Mouse (Mus musculus) splenic B cell, adult 2 months (primary cell): ENCODE measurements around the gene Sema6d.

Experiments used
- DNase-seq: peaks from one replicate; pipeline ENCODE4 v3.0.0-alpha.2; 2011; ENCODE audit warnings: low read depth, low spot score
- H3K27me3 ChIP-seq: 2 replicates; pipeline ENCODE4 v1.6.1; 2012; ENCODE audit warnings: mild to moderate bottlenecking, low read length, moderate library complexity, mixed read lengths; ENCODE audit not compliant: control insufficient read depth, poor library complexity, insufficient read depth, severe bottlenecking
- H3K36me3 ChIP-seq: 2 replicates; pipeline ENCODE4 v1.6.1; 2012; ENCODE audit warnings: mild to moderate bottlenecking, low read length, moderate library complexity, mixed read lengths; ENCODE audit not compliant: control insufficient read depth, poor library complexity, insufficient read depth, severe bottlenecking

Gene Sema6d

GRCm38 (mm10) chr2:124126853-124127252, 37.1 kb downstream of the Sema6d start:
- H3K36me3 ChIP-seq: no peaks in the 10 kb centered on the region
- H3K27me3 ChIP-seq: no peaks in the 10 kb centered on the region
- no peak for DNase-seq

- H3K36me3 ChIP-seq: no peaks in the 10 kb centered on the region
- H3K27me3 ChIP-seq: no peaks in the 10 kb centered on the region
- DNase-seq: no peak
These were observed 41.1 kb downstream of the Sema6d start for GRCm38 (mm10) chr2:124130876-124131275.

- H3K36me3 ChIP-seq: no peaks in the 10 kb centered on the region
- H3K27me3 ChIP-seq: no peaks in the 10 kb centered on the region
- DNase-seq: no peak
These were observed 51.8 kb downstream of the Sema6d start for GRCm38 (mm10) chr2:124141510-124142044.

DNA sequence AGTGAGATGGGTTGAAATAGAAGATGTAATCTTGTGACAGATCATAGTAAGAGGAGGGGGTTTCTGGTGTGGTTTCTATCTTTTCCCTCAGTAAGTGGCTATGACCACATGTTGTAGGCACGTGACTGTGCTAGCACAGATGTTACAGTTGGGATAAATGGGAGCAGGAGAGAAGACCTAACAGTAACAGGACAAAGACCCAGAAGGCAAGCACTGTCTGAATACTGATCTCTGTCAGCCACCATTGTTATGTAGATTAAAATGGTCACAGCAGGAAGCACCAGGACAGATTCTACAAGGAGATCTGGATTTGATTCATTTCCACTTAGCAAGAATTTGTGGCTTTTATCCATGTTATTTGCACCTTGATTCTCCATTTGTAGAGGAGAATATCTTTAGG, 55.8 kb downstream of the Sema6d start:
- H3K36me3 ChIP-seq: no peaks in the 10 kb centered on the region
- no peak for DNase-seq
- H3K27me3 ChIP-seq: no peaks in the 10 kb centered on the region

DNA sequence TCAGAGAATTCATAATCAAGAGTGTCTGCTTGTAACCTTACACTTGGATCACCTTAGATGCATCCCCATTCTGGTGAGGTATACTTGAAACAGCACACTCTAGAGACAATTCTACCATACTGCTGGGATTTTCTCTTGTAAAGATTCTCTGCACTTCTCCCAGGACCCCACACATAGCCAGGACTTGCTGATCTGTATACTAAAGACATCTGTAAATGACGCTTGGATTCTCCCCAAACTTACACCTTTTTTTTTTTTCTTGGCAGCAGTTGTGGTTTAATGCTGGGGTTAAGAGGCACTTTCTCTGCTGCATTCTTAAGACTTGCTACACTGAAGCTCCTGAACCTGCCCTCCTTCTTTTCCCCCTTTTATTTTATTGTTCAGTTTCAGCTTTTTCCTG, 68.4 kb downstream of the Sema6d start:
- Histone ChIP-seq H3K27me3 (no peaks in the 10 kb centered on the region), H3K36me3 (no peaks in the 10 kb centered on the region)
- no peak for DNase-seq

GRCm38 (mm10) chr2:124162001-124162599, 72.3 kb downstream of the Sema6d start:
- Histone ChIP-seq H3K36me3 (no peaks in the 10 kb centered on the region), H3K27me3 (no peaks in the 10 kb centered on the region)
- no peak for DNase-seq

GRCm38 (mm10) chr2:124168411-124168810, 78.6 kb downstream of the Sema6d start:
- no peaks in the 10 kb centered on the region for H3K27me3 ChIP-seq
- DNase-seq: no peak
- H3K36me3 ChIP-seq: no peaks in the 10 kb centered on the region

- Histone ChIP-seq H3K36me3 (no peaks in the 10 kb centered on the region), H3K27me3 (no peaks in the 10 kb centered on the region)
- no peak for DNase-seq
These were observed 81.9 kb downstream of the Sema6d start for GRCm38 (mm10) chr2:124171718-124172117.

DNA sequence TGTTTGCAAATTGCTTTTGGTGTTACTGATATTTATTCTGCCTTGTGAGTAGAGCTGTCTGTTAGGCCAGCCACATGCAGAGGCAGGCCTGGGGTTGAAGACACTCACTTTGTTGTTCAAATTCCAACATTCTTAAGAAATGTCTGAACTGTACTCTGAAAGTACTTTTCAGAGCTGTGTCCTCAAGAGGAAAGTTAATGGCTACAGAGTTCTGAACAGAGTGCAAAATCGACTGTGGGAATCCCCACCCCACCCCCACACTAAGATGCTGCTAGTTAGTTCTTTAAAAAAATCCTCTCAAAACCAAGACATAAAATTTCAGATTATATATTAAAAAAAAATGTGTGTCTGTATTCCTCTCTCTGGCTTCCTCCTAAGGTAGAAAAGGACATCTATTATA, 86.5 kb downstream of the Sema6d start:
- H3K36me3 ChIP-seq: no peaks in the 10 kb centered on the region
- no peaks in the 10 kb centered on the region for H3K27me3 ChIP-seq
- no peak for DNase-seq

DNA sequence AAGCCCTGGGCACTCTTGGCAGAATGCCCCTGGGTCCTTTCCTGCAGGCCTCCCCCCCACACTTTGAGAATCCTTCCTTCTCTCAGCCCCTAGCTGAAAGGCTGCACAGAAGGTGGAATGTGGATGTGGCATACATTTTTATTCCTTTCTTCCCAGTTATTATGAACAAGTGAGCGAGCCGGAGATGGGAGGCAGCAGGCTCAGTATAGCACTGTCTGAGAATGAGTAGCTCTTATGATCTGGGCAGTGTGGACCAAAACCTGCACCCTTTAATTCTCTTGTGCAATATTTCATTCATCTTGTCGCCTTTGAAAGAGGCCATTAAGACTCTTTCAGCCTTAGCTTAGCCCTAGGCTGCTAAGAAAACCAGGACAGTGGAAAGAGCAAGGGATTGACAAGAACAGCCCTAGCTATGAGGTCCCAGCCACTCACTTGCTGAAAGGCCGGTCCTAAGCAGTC, 87.0 kb downstream of the Sema6d start:
- DNase-seq: no peak
- H3K36me3 ChIP-seq: no peaks in the 10 kb centered on the region
- no peaks in the 10 kb centered on the region for H3K27me3 ChIP-seq

DNA sequence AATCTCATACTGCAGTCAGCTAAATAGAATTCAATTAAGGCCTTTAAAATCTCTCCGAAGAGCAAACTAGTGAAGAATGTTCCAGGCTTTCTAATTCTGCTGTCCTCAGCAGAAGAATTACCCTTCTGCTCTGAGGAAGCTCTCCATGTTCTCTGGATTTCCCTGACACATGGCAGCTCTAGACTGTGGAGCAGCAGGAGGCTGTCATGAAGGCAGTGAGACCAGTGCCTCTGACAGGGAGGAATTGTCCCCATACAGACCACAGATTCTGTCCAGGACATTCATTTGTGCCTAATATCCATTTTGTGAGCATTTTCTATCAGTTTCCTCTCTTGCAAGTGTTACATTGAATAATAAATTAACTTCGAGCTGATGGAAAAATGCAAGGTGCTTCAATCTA, 99.5 kb downstream of the Sema6d start:
- no peak for DNase-seq
- no peaks in the 10 kb centered on the region for H3K36me3 ChIP-seq
- no peaks in the 10 kb centered on the region for H3K27me3 ChIP-seq

GRCm38 (mm10) chr2:124194041-124194440, 104.3 kb downstream of the Sema6d start:
- no peak for DNase-seq
- no peaks in the 10 kb centered on the region for H3K36me3 ChIP-seq
- no peaks in the 10 kb centered on the region for H3K27me3 ChIP-seq

DNA sequence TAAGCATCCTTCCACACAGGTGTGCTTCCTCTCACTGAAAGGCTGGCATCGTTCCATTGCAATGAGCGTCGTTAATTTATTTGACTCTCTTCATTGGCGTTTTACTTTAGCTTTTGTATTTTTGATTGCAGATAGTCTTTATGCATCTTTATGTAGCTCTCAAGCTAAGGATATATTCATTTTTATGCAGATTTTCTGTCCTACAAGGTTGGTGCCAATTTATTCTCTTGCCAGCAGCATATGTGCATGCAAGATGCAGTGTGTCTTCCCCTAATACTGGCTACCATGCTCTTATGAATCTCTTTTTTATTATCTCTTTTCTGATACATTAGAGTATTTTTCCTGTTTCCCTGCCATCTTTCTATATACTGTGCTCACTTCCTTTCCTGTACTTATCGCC, 111.7 kb downstream of the Sema6d start:
- Histone ChIP-seq H3K27me3 (no peaks in the 10 kb centered on the region), H3K36me3 (no peaks in the 10 kb centered on the region)
- no peak for DNase-seq

- H3K27me3 ChIP-seq: no peaks in the 10 kb centered on the region
- no peaks in the 10 kb centered on the region for H3K36me3 ChIP-seq
- no peak for DNase-seq
These were observed 112.8 kb downstream of the Sema6d start for GRCm38 (mm10) chr2:124202475-124202990.

DNA sequence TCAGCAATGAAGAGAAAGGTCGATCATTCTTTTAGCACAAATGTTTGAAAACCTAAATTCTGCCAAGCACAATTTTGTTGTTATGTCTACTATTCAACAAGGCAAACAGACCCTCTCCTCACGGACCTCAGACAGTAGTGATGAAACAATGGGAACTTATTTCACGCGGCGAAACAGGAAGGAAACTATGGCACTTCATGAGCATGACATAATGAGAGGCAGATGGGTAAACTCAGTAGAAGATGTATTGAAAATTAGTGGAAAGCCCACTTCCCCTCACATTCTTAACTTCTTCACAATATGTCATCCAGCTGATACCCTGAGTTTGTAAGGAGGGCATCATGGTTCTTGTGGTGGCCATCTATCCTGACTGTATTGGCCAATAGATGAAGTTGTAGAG, 116.0 kb downstream of the Sema6d start:
- no peaks in the 10 kb centered on the region for H3K27me3 ChIP-seq

GRCm38 (mm10) chr2:124208251-124208650, 118.5 kb downstream of the Sema6d start:
- H3K27me3 ChIP-seq: no peaks in the 10 kb centered on the region
- no peaks in the 10 kb centered on the region for H3K36me3 ChIP-seq
- no peak for DNase-seq

More for the DNA sequence above, 116.0 kb downstream of the Sema6d start:
- H3K36me3 ChIP-seq: no peaks in the 10 kb centered on the region
- no peak for DNase-seq
